Mouse (Mus musculus) heart, adult 8-10 months (tissue): ENCODE results near the gene Thoc6. TPM values are rescaled to one million over a fixed set of nuclear protein-coding genes. Genes with fewer than 3 reads are reported as not detected.
A peak's percentile ranks its signal among the peaks of the same experiment; 100 is the strongest.

Experiments used
- DNase-seq: peaks from one replicate; pipeline ENCODE4 v3.0.0; 2022; ENCODE audit warnings: low spot score
- total RNA-seq, 4 experiments: library from RNA; stranded (reverse); gene quantifications; 2 replicates each; pipeline ENCODE4 v1.2.4; 2022

Gene Thoc6
- total RNA-seq, 4 experiments from 2014 or later, result 8.8 to 11.6 (median 11.0) TPM

DNA sequence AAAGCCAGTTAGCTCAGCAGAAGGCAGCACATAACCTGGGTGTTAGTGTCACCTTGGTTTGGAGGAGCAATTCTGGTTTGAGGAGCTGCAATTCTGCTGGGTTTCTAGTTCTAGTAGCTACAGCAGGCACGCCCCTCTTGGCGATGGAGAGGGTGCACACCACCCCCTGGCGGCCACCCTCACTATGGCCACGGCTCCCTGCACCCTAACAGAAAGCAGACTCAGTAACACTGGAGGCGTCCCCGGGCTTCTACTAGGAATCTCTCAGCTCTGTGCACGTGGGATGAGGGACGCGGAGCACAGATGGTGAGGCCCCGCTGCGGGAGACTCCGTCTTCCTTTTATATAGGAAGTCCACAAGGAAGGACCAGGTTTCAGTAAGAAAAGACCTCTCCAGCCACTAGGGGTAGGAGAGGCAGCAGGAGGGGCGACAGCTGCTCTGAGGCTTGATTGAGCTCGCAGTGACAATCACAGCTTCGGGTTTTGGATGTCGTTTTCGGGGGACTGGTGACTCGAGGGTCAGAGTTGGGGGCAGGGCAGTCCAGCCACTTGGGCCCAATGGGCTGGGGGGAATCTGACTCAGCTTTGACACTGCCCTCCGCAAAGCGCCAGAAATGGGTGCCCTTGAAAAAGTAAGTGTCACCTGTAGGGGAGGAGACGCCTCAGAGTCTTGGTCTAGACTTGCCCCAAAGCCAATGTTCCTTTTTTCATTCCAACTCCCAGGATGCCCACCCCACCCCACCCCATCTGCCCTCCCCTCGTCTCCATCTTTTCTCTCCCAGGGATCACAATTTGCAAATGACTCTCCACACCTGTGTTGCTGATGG lies 43.3 kb downstream of the Thoc6 start:
- DNase-seq, result peak; percentile 66

DNA sequence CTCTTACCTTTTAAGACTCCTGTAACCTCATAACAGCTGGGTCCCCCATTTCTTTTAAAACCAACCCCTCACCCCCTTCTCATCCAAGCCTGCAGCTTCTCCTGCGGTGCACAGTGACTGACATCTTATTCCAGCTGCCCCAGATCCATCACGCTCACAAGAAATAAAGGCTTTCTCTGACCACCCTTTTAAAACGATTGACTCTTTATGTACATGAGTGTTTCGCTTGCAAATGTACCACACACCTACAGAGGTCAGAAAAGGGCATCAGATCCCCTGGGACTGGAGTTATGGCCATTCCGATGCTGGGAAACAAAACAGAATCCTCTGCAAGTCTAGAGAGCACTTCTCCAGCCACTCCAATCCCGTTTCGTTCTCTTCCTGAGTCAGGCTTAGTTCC lies 45.9 kb downstream of the Thoc6 start:
- DNase-seq, result no peak

DNA sequence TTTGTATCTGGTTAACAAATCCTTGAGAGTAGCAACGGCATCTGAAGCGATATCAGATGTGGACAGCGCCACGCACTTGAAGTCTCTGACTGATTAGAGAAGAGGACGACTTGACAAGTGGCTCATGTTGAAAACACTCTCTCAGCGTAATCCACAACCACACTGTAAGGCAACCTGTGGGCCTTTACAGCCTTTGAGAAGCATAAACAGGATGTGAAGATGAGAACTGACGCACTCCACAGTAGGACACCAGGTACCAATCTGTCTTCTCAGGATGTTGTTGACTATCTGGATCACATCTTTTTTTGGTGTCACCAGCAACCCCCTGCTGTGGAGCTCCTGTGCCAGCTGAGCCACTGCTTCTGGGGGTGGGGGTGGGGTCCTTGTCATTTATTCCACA lies 53.3 kb downstream of the Thoc6 start:
- DNase-seq, result no peak

Other genes with a start within 250 kb of the Thoc6 start
- not detected for gene Vmn2r117, start 194.2 kb downstream of the Thoc6 start, total RNA-seq
- gene Zfp213, start 109.6 kb downstream of the Thoc6 start, total RNA-seq, result 1 to 10 TPM; 4.9 to 6.5 (median 5.8) TPM
- 1 to 10 TPM; 1.9 to 5.9 (median 4.4) TPM for gene Zfp13, start 74.4 kb downstream of the Thoc6 start, total RNA-seq
- gene Zscan10, start 73.0 kb downstream of the Thoc6 start, total RNA-seq, result not detected
- gene Mmp25, start 28.6 kb downstream of the Thoc6 start, total RNA-seq, result under 1 TPM in 1 of 4 experiments, not detected in 3; 0.06 TPM
- gene Bicdl2, start 13.4 kb downstream of the Thoc6 start, total RNA-seq, result not detected
- 100 to 1,000 TPM; 200 to 231 (median 211) TPM for gene Hcfc1r1, start 286 bp downstream of the Thoc6 start, total RNA-seq
- gene Tnfrsf12a, start 3.6 kb upstream of the Thoc6 start, total RNA-seq, result 100 to 1,000 TPM in 2 of 4 experiments, 10 to 100 TPM in 2; 55.7 to 113 (median 85.0) TPM
- gene Cldn6, start 5.4 kb upstream of the Thoc6 start, total RNA-seq, result not detected
- under 1 TPM in 1 of 4 experiments, not detected in 3; 0.19 TPM for gene Cldn9, start 10.1 kb upstream of the Thoc6 start, total RNA-seq
- gene 1520401A03Rik, start 48.9 kb upstream of the Thoc6 start, total RNA-seq, result not detected
- 1 to 10 TPM in 2 of 4 experiments, under 1 TPM in 2; 0.78 to 1.5 (median 1.1) TPM for gene Pkmyt1, start 52.5 kb upstream of the Thoc6 start, total RNA-seq
- 10 to 100 TPM; 22.4 to 29.0 (median 26.4) TPM for gene Paqr4, start 67.0 kb upstream of the Thoc6 start, total RNA-seq
- under 1 TPM in 1 of 4 experiments, not detected in 3; 0.26 TPM for gene Kremen2, start 72.0 kb upstream of the Thoc6 start, total RNA-seq
- gene Flywch1, start 97.7 kb upstream of the Thoc6 start, total RNA-seq, result 10 to 100 TPM; 40.8 to 42.0 (median 40.9) TPM
- 1 to 10 TPM in 1 of 4 experiments, under 1 TPM in 2, not detected in 1; 0.41 to 1.2 (median 0.87) TPM for gene Flywch2, start 112.2 kb upstream of the Thoc6 start, total RNA-seq
- 100 to 1,000 TPM; 151 to 179 (median 164) TPM for gene Srrm2, start 116.7 kb upstream of the Thoc6 start, total RNA-seq
- 100 to 1,000 TPM; 321 to 411 (median 362) TPM for gene Elob, start 155.3 kb upstream of the Thoc6 start, total RNA-seq
- not detected for gene Prss33, start 162.2 kb upstream of the Thoc6 start, total RNA-seq
- not detected for gene Prss32, start 170.0 kb upstream of the Thoc6 start, total RNA-seq
- under 1 TPM in 2 of 4 experiments, not detected in 2; 0.14 to 0.16 TPM for gene Prss41, start 170.3 kb upstream of the Thoc6 start, total RNA-seq
- not detected for gene Prss21, start 194.2 kb upstream of the Thoc6 start, total RNA-seq
- not detected for gene Dcpp1, start 207.0 kb upstream of the Thoc6 start, total RNA-seq
- not detected for gene Dcpp2, start 207.0 kb upstream of the Thoc6 start, total RNA-seq
- not detected for gene Dcpp3, start 243.6 kb upstream of the Thoc6 start, total RNA-seq